Mouse (Mus musculus) liver, adult (tissue): ENCODE measurements at regions not wholly inside any gene's neighbourhood (a gene's known extent, or its start where the extent isn't known, plus 50 kb on each side); places are given as distances from the start of the nearest gene placed in this dataset.

Experiments used
- GATA4 ChIP-seq: IDR thresholded peaks from 2 replicates; pipeline ENCODE4 v1.6.1; 2014; ENCODE audit warnings: mild to moderate bottlenecking, low read length; ENCODE audit not compliant: insufficient replicate concordance

DNA sequence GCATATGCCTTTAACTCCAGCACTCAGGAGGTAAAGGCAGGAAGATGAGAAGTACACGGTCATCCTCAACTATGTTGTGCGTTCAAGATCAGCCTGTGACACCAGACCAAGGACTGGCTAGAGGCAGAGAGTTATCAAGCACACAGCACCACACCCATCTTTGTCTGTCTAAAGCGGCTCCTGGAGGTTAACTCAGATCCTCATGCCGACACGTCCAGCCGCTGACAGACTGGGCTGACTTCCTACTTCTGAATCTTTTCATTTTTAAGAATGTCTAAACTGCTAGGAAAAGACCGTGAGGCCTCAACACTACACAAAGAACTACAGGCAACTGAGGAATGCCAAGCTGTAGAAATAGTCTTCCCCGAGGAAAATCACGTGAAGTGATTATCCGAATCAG is 62.1 kb upstream of the Fxr1 start:
- no peak for TF ChIP-seq GATA4

DNA sequence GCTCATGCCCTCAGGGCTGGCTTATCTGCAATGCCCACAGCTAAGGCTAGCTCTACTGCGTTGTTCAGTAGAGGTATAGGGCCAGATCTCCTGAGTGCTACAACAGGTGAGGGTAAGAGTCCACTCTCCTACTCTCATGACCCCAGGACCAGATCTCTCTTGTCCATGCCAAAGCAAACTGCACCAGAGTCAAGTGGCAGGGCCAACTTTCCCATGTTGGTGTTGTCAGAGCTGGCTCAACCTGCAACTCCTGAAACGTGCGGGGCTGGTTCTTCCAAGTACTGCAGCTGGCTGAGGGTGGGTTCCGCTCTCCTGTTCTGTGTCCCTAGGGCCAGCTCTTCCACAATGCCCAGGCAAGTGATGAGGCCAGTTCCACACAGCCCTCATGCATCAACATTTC is 61.5 kb upstream of the Fxr1 start:
- TF ChIP-seq GATA4: no peak

DNA sequence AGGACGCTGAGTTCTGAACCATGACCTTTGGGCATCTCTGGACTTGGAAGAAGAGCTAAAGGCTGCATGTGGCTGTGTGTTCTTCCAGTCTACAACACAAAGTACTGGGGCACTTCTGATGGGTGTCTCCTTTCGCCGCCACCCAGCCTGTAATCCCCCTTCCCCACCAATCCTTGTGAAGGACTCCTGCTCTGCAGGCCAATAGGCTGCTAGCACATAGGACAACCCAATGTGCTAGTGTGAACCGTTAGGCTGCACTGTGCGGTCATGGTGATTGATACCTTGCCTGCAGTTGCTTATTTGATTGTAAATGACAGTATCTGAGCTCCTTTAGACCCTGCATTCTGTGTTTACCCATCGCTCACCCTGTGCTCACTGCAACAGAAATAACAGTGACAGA is 59.5 kb upstream of the Fxr1 start:
- no peak for TF ChIP-seq GATA4

DNA sequence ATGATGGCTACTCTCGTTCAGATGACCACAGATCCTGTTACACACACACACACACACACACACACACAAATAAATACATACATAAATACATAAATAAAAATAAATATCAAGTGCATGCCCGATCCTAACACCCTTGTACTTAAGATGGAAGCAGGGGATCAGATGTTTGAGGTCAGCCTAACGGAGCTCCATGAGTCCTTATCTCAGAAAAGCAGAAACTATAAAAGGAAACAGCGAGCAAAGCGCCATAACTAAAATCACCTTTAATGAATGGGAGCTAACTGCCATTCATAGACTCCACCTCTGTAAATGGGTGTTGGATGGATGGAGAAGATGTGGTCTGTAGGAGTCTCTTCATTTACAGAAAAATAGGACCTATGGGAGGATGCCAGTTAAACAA is 56.8 kb upstream of the Fxr1 start:
- no peak for TF ChIP-seq GATA4

DNA sequence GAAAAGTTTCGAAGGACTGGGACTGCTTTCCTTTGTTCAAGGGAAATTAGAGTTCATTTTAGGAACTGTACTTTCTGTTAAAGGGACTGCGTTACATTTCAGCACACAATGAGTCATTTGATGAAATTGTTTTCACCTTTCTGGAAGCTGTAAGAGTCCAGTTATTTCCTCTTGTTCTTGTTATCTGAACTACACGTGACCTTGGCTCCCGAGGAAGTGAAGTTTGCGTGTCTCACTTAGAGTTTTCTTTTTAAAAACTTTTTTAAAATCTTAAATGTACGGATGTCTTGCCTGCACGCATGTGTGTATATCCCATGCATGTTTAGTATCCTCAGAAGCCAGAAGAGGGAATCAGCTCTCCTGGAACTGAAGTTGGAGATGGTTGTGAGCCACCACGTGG is 52.6 kb upstream of the Fxr1 start:
- TF ChIP-seq GATA4: no peak
